Mouse (Mus musculus) liver, postnatal 0 days (tissue): ENCODE measurements around the gene Cpne5.

Experiments used
- CTCF ChIP-seq: sonication (generic); IDR thresholded peaks from 2 replicates; pipeline ENCODE4 v1.5.1; 2016; ENCODE audit warnings: antibody characterized with exemption, low read depth
- EP300 ChIP-seq: IDR thresholded peaks from 2 replicates; pipeline ENCODE4 v1.6.1; 2016; ENCODE audit warnings: antibody characterized with exemption, low read depth, mild to moderate bottlenecking

- no peak for TF ChIP-seq CTCF
- TF ChIP-seq EP300: no peak
Measured at GRCm38 (mm10) chr17:29111332-29111731, 126.6 kb downstream of the Cpne5 start.
